Mouse (Mus musculus) hindbrain, embryonic 16.5 days (tissue): Measurements from ENCODE around the gene Map3k20. TPM values are rescaled to one million over a fixed set of nuclear protein-coding genes. Genes with fewer than 3 reads are reported as not detected.

ENCODE experiments used
- ATAC-seq: fragments of 200-750 bp; cut with Nextera tagmentation; 2 replicates; pipeline ENCODE4 v1.8.0; 2017; ENCODE audit warnings: moderate TSS enrichment, moderate library complexity
- H3K27ac ChIP-seq: fragments of 300-500 bp; sonication (generic); 2 replicates; pipeline ENCODE4 v1.5.1; 2014; ENCODE audit warnings: low read depth, mild to moderate bottlenecking, control low read depth, low read length, moderate library complexity
- H3K27me3 ChIP-seq: fragments of 300-500 bp; sonication (generic); replicated peaks from 2 replicates; pipeline ENCODE4 v1.6.1; 2014; ENCODE audit warnings: low read length; ENCODE audit not compliant: control insufficient read depth, insufficient read depth
- H3K36me3 ChIP-seq: fragments of 300-500 bp; sonication (generic); 2 replicates; pipeline ENCODE4 v1.6.1; 2014; ENCODE audit warnings: mild to moderate bottlenecking, low read length, moderate library complexity, mixed read lengths; ENCODE audit not compliant: control insufficient read depth, insufficient read depth
- H3K4me1 ChIP-seq: fragments of 300-500 bp; sonication (generic); 2 replicates; pipeline ENCODE4 v1.6.1; 2014; ENCODE audit warnings: low read depth, low read length; ENCODE audit not compliant: control insufficient read depth, insufficient read depth
- H3K4me2 ChIP-seq: fragments of 300-500 bp; sonication (generic); 2 replicates; pipeline ENCODE4 v1.6.1; 2014; ENCODE audit warnings: mild to moderate bottlenecking, low read length, control low read depth, moderate library complexity
- H3K4me3 ChIP-seq: fragments of 300-500 bp; sonication (generic); 2 replicates; pipeline ENCODE4 v1.5.1; 2014; ENCODE audit warnings: mild to moderate bottlenecking, low read length, control low read depth, moderate library complexity
- H3K9ac ChIP-seq: fragments of 300-500 bp; sonication (generic); 2 replicates; pipeline ENCODE4 v1.6.1; 2014; ENCODE audit warnings: low read depth, mild to moderate bottlenecking, control low read depth, low read length, moderate library complexity
- H3K9me3 ChIP-seq: fragments of 300-500 bp; sonication (generic); 2 replicates; pipeline ENCODE4 v1.6.1; 2014; ENCODE audit warnings: mild to moderate bottlenecking, low read length, moderate library complexity; ENCODE audit not compliant: control insufficient read depth
- WGBS: fragments of 180-500 bp; shearing (Covaris S2); extraction: QIAGEN DNeasy Blood & Tissue Kit; methylation state at CpG from one replicate; pipeline ENCODE4 v1.1.7; 2014; 5-methylcytosine and 5-hydroxymethylcytosine counted together
- polyA plus RNA-seq: library from polyadenylated mRNA; unstranded; fragments of >200 nt; fragmentation: Nextera tagmentation; extraction: Ambion mirVana; gene quantifications from 2 replicates; pipeline ENCODE4 v1.2.1, GENCODE M21; 2015

Map3k20 gene
- polyA plus RNA-seq, 1 experiment from 2014 or later: 3.3 TPM

- WGBS: 17% methylated on average over 7 of the region's 7 CpGs
Observed at GRCm38 (mm10) chr2:72474531-72475287, 189.3 kb downstream of the Map3k20 start.

GRCm38 (mm10) chr2:72475423-72475796 lies 190.0 kb downstream of the Map3k20 start:
- peak overlapping the region; percentile 91 for H3K4me3 ChIP-seq
- H3K9me3 ChIP-seq: no peaks in the 10 kb centered on the region
- no peaks in the 10 kb centered on the region for H3K36me3 ChIP-seq
- no peak overlapping the region for H3K27ac ChIP-seq
- H3K9ac ChIP-seq: peak overlapping the region; percentile 76; the same call in 1 of the 2 replicates
- no peak for ATAC-seq
- H3K27me3 ChIP-seq: peaks cover 5% of the 10 kb centered on the region
- peaks cover 11% of the 10 kb centered on the region for H3K4me1 ChIP-seq
- under 1% methylated on average over 7 of the region's 7 CpGs for WGBS
- peak overlapping the region; percentile 91 for H3K4me2 ChIP-seq

More at GRCm38 (mm10) chr2:72474531-72475287, 189.3 kb downstream of the Map3k20 start:
- Histone ChIP-seq H3K9ac (no peak overlapping the region), H3K9me3 (no peaks in the 10 kb centered on the region), H3K4me2 (peak overlapping the region; percentile 91), H3K27me3 (peaks cover 5% of the 10 kb centered on the region), H3K4me1 (peaks cover 11% of the 10 kb centered on the region), H3K27ac (no peak overlapping the region), H3K4me3 (no peak overlapping the region), H3K36me3 (no peaks in the 10 kb centered on the region)
- ATAC-seq: no peak

GRCm38 (mm10) chr2:72475797-72476485 lies 190.5 kb downstream of the Map3k20 start, which contains the start of gene Cdca7:
Cdca7 (plus strand) TSS chr2:72476159.
- Histone ChIP-seq H3K9me3 (no peaks in the 10 kb centered on the region), H3K27ac (peak within 1 kb of the TSS; percentile 63; the same call in 1 of the 2 replicates)
- ATAC-seq: peak; percentile 90

GRCm38 (mm10) chr2:72476486-72477211 lies 191.2 kb downstream of the Map3k20 start:
- no peaks in the 10 kb centered on the region for H3K36me3 ChIP-seq
- H3K9ac ChIP-seq: peak overlapping the region; percentile 76
- peak overlapping the region; percentile 63; the same call in 1 of the 2 replicates for H3K27ac ChIP-seq
- H3K27me3 ChIP-seq: peaks cover 5% of the 10 kb centered on the region
- peak overlapping the region; percentile 91 for H3K4me3 ChIP-seq
- peak; percentile 63; the same call in 1 of the 2 replicates for ATAC-seq
- WGBS: under 1% methylated on average over 52 of the region's 53 CpGs
- H3K4me2 ChIP-seq: peak overlapping the region; percentile 91
- H3K4me1 ChIP-seq: peaks cover 11% of the 10 kb centered on the region
- H3K9me3 ChIP-seq: no peaks in the 10 kb centered on the region

More at GRCm38 (mm10) chr2:72475797-72476485, 190.5 kb downstream of the Map3k20 start, which contains the start of gene Cdca7:
- peaks cover 5% of the 10 kb centered on the region for H3K27me3 ChIP-seq
- H3K4me2 ChIP-seq: peak within 1 kb of the TSS; percentile 91
- H3K36me3 ChIP-seq: no peaks in the 10 kb centered on the region
- WGBS: under 1% methylated on average over 57 of the region's 58 CpGs
- H3K4me3 ChIP-seq: peak within 1 kb of the TSS; percentile 91
- peaks cover 11% of the 10 kb centered on the region for H3K4me1 ChIP-seq
- H3K9ac ChIP-seq: peak within 1 kb of the TSS; percentile 76

GRCm38 (mm10) chr2:72477221-72477620 lies 191.8 kb downstream of the Map3k20 start:
- H3K27me3 ChIP-seq: peaks cover 5% of the 10 kb centered on the region

GRCm38 (mm10) chr2:72478176-72478575 lies 192.7 kb downstream of the Map3k20 start:
- ATAC-seq: no peak
- Histone ChIP-seq H3K4me2 (peak overlapping the region; percentile 91), H3K4me1 (peaks cover 11% of the 10 kb centered on the region), H3K9ac (no peak overlapping the region), H3K4me3 (no peak overlapping the region), H3K27ac (no peak overlapping the region), H3K36me3 (no peaks in the 10 kb centered on the region), H3K27me3 (peaks cover 5% of the 10 kb centered on the region), H3K9me3 (no peaks in the 10 kb centered on the region)
- 64% methylated on average over 4 of the region's 4 CpGs for WGBS

More at GRCm38 (mm10) chr2:72477221-72477620, 191.8 kb downstream of the Map3k20 start:
- 3% methylated on average over 11 of the region's 11 CpGs for WGBS
- H3K27ac ChIP-seq: no peak overlapping the region
- H3K9ac ChIP-seq: peak overlapping the region; percentile 76; the same call in 1 of the 2 replicates
- H3K9me3 ChIP-seq: no peaks in the 10 kb centered on the region
- peak overlapping the region; percentile 91 for H3K4me3 ChIP-seq
- no peaks in the 10 kb centered on the region for H3K36me3 ChIP-seq
- H3K4me1 ChIP-seq: peaks cover 11% of the 10 kb centered on the region
- H3K4me2 ChIP-seq: peak overlapping the region; percentile 91
- no peak for ATAC-seq

GRCm38 (mm10) chr2:72478921-72479320 lies 193.5 kb downstream of the Map3k20 start:
- H3K27me3 ChIP-seq: peaks cover 5% of the 10 kb centered on the region

GRCm38 (mm10) chr2:72479818-72480217 lies 194.4 kb downstream of the Map3k20 start:
- no peak for ATAC-seq
- 84% methylated on average over 9 of the region's 9 CpGs for WGBS
- H3K27ac ChIP-seq: no peak overlapping the region
- H3K27me3 ChIP-seq: peaks cover 2% of the 10 kb centered on the region
- no peak overlapping the region for H3K4me3 ChIP-seq
- H3K4me2 ChIP-seq: no peak overlapping the region
- H3K9ac ChIP-seq: no peak overlapping the region
- H3K36me3 ChIP-seq: 0 out of 2 replicates have a peak, but pooled peaks cover 2% of the 10 kb centered on the region
- peaks cover 11% of the 10 kb centered on the region for H3K4me1 ChIP-seq
- H3K9me3 ChIP-seq: no peaks in the 10 kb centered on the region

More at GRCm38 (mm10) chr2:72478921-72479320, 193.5 kb downstream of the Map3k20 start:
- H3K4me1 ChIP-seq: peaks cover 11% of the 10 kb centered on the region
- H3K4me3 ChIP-seq: no peak overlapping the region
- WGBS: 52% methylated on average over 13 of the region's 13 CpGs
- no peak for ATAC-seq
- H3K36me3 ChIP-seq: no peaks in the 10 kb centered on the region
- H3K9me3 ChIP-seq: no peaks in the 10 kb centered on the region
- H3K27ac ChIP-seq: no peak overlapping the region
- H3K4me2 ChIP-seq: peak overlapping the region; percentile 6; the same call in 1 of the 2 replicates
- no peak overlapping the region for H3K9ac ChIP-seq
